Mouse (Mus musculus) c-Kit-positive CD71-positive TER-119-positive erythroid progenitor cells, embryonic 14.5 days (primary cell): ENCODE data around the gene Phf2.
A peak's percentile ranks its signal among the peaks of the same experiment; 100 is the strongest.

Experiments used
- DNase-seq: peaks from one replicate; pipeline ENCODE4 v3.0.0-alpha.2; 2013; ENCODE audit warnings: low spot score

Gene Phf2

DNA sequence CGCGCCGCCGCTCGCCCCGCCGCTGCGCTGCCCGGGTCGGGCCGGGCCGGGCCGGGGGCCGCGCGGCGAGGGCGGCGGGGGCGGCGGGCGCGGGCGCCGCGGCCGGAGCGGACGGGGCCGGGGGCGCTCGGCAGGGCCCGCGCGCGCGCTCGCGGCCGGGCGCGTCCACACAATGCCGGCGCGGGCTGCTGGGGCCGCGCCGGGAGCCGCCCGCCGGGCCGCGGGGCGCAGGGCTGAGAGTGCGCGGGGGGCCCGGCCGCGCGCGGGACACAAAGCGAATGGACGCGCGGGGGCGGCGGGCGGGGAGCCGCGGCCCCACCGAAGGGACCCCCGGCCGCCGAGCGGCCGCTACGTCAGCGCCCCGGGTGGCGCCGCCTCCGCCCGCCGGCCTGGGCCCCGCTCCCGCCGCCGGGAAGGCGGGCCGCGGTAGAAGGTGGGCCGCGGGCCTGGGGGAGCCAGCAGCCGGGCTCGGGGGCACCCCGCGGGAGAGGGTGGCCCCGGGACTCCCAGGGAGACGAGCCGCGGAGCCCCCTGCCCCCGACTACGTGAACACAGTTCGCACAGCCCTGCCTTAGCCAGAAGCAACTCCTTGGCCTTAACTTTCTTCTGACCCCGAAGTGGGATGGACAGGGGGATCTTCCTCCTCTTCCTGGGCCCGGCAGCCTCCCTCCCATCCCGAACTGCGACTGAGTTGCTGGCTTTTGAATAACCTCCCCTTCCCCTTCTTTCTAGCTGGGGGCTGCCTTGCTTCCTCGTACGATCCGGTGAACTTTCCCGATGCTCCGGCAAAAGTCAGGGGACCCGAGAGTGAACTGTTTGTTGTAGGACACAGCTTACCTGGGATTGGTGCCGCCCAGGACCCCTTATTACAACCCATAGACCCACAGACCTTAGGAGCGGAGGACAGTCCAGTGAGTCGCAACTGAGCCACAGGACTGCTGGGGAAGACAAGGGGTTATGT lies at the start of gene Phf2:
Gene Phf2 (minus strand): TSS at position 349 of the 961 bp plus-strand sequence.
- no peak for DNase-seq

DNA sequence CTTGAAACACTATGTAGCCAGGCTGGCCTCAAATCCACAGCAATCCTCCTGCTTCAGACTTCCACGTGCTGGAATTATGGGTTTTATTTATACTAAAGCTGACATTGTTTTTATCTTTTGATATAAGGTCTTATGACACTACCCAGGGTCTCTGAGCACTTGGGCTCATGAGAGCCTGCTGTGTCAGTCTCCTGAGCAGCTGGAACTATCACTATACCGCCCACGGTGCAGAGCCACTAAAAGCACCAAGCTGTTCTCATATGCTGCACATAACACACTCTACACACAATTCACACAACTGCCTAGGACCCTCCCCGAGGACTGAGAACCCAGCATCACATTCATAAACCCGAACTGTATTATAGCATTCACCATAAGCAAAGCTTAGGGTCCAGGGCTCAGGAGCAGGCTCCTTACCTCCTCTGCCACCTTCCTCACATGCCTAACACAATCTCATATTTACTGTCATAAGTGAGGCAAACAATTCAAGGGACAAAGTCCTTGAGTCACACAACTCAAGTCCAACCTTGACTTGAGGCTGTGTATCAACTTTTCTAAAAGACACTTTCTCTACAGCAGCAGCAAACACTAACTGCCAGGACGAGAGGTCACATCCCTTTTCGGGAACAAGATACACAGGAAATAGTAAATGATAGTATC lies 49.0 kb upstream of the Phf2 start:
- no peak for DNase-seq

DNA sequence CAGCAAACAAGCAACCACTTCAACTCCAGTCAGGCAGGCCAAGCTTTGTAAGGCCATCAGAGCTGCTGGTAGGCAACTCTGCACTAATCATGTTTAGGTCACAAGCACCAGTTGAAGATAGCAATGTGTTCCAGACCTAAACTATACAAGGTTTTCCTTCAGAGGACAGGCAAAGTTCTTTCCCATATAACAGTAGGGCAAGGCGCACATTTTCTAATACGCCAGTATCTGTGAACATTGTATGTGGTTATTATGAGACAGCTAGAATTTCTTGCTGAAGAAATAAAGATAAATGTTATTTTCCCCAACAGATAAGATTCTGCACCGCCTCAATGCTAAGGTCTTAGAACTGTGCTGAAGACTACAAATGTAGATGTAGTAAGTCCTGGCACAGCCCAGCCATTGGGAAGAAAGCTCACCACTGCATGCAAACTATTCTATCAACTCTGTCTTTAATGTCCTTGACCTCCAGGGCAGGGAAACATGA lies 46.2 kb upstream of the Phf2 start:
- no peak for DNase-seq

DNA sequence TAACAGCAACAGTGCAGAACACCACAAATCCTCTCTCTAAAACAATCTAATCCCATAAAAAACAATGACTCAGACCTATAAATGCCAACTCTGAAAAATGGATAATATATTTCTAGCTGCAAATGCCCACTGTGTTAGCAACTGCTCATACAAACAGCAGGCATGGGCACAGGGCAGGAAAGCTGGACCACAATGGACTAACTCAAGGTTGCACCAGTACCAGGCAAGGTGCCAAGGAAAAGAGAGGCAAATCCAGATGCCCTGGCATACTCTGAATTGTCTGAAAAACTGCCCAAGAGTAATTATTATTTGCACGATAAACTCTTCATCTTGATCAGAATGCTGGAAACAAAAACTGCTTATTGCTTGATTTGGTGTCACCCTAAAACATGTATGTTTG lies 42.8 kb upstream of the Phf2 start:
- DNase-seq, result no peak

DNA sequence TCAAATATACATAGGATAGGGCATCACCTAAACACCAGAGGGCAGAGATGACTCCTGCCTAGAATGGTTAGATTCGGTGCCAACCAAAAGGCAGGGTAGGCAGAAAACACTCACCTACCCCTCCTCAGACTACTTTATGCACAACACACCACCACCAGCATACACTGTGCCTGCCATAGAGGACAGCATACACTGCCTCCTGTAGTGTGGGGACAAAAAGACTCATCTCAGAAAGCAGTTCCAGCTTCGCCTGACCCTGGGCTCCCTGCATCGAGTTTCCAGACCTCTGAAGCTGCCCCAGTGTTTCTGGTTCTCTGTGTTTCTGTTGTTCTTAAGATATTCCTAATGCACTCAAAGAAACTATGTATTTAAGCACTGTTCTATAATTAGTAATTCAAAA lies 42.2 kb upstream of the Phf2 start:
- DNase-seq, result no peak

DNA sequence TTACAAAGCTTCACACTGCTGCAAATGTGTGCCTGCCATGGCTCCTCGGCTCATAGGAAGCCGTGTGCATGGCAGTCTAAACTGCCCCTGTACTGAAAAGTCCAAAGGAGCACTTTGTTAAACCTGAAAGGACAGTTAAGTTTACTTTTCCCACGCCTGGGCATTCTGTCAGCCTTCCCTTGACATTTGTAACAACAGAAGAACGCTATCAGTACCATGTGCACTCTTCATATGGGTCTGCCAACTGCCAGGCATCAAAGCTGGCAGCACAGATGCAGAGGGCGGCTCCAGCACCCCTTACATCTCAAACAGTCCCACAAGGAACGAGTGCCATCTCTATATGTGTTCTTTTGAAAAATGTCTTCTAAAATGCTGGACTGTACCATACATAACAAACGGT lies 40.5 kb upstream of the Phf2 start:
- no peak for DNase-seq

DNA sequence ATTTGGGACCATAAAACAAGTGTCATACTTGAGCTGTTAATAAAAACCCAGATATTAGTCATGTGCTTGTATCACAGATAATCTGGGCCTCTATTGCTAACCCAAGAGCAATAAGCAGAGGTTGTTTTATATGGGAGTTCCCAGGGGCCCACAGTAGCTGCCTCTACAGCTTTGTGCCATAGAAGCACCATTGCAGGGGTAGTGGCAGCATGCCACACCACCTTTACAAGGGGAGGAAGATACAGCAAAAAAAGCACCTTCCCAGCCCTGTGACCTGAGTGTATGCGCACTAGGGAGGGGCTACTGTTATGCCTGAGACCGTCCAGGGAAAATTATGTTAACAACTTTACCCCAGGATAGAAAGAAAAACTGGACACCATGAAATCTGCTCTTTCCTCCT lies 34.5 kb upstream of the Phf2 start:
- DNase-seq, result no peak

DNA sequence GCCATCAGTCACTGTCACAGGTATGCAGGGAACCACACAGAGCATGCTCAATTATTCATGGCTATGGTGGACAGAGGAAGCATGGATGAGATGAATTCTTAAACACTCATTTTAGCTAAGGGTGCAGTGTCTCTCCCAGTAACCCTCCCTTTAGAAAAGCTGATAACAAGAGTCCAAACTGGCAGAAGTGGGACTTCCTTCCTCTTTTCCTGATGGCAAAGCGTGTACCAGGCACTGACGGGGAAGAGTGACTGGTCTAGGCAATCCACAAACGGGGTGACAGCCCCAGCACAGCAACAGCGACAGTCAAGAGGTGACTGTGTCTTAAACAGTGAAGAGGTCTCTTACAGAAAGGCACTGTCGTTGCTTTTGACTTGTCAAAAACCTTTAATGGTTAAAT lies 24.5 kb upstream of the Phf2 start:
- DNase-seq, result no peak

DNA sequence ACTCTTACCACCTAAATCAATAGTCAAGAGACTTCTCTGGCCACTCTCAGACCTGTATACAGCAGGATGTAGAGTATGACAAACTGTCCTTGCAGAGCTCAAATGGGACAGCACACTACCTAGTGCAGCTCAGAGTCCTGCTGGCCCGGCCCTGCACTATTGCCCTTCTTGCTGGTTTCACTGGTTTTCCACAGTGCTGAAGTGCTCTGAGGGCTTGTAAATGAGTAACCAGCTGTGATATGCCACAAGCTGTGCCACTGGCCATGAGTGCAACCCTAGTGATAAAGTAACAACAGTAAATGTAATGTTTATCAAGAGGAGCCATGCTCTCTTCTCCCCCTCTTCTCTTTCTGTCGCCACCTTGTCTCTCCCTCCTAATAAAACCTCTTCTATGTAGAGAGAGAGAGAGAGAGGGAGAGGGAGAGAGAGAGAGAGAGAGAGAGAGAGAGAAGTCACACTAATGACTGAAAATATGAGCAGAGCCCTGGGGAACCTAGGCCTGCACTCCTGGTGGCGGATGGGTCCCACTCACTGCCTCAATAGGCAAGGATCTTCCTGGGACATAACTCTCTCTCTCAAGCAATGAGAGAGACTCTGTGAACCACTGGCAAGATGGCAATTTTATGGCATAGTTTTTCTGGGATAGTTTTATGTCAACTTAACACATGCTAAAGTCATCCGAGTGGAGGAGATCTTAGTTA lies 19.5 kb upstream of the Phf2 start:
- no peak for DNase-seq

DNA sequence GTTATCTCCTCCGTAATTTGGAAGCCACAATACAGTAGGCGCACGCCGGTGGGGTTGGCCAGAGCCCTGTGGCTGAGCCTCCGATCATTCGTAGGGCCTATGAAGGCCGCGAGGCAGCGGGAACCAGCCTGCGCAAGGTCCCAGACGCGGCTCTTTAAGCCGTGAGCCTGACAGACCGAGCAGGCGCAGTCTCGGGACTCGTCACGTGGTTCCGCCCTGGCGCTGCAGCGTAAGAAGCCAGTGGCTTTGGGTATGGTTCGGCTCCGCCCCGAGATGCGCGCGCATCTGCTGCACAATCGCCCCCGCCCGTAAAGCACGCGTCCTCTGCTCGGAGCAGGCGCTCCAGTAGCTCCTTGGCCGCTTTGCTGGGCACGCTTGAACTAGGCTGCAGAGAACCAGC lies 7.6 kb upstream of the Phf2 start:
- DNase-seq, result peak; percentile 96

DNA sequence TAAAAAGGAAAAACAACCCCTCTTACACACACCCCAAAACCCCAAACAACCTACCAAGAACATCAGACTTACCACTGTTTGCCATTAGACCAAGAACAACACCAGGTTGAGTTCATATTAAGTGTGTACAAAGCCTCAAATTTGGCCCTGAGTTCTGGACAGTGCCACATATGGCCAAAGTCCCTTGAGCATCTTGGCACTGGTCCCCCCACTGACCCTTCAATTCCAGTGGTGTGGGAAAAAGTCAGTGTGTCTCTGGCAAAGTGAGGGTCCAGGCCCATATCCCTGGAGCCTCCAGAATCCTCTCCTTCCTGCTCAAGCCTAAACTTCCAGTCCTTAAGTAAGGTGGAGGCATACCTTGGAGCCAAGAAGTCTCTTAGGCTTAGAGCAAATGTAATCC lies 6.9 kb upstream of the Phf2 start:
- DNase-seq, result no peak

DNA sequence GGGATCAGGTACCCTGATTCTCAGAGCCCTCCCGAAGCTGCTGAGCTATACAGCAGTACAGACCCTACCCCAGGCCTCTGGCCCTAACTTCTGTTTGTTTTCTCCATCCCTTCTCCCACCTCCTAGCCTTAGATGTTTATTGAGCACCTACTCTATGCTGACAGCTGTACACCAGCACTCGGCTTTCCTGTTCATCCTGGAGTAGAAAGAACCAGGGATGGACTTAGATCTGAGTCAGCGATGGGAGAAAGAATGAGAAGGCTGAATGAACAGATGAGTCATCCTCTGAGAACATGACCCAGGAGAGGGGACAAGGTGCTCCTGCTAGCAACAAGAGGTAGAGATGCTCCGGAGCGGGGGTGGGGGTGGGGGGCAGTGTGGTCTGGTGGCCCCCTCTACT lies 1.8 kb upstream of the Phf2 start:
- no peak for DNase-seq

DNA sequence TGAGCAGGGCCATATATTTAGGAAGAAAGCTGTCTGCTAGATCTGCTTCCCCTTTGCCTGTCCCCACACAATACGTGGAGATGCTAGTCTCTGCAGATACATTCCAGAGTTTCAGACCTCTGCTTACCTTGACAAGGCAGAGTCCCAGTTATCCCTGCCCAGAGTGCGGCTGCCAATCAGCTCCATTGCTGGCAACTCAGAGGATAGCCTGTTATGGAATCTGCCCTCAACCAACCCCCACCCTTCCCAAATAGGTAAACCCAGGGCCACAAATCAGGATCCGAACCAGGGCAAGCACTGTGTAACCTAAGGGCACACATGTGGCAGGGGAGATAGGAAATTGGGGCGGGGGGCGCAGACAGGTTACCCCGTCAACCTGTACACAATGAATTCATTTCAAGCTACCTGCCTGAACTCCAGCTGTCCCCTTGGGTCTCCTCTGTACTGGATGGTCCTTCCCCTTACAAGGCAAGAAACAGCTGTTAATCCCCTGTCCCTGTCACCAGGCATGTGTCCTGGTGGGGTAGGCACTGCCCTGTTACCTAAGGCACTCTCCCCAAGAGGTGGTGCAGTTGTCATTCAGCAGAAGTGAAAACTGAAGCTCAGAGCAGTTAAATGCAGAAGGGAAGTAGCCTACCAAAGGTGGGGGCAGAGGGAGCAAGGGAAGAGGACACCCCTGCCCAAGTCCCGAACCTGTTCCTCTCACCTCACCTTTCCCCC lies 1.1 kb upstream of the Phf2 start:
- no peak for DNase-seq

DNA sequence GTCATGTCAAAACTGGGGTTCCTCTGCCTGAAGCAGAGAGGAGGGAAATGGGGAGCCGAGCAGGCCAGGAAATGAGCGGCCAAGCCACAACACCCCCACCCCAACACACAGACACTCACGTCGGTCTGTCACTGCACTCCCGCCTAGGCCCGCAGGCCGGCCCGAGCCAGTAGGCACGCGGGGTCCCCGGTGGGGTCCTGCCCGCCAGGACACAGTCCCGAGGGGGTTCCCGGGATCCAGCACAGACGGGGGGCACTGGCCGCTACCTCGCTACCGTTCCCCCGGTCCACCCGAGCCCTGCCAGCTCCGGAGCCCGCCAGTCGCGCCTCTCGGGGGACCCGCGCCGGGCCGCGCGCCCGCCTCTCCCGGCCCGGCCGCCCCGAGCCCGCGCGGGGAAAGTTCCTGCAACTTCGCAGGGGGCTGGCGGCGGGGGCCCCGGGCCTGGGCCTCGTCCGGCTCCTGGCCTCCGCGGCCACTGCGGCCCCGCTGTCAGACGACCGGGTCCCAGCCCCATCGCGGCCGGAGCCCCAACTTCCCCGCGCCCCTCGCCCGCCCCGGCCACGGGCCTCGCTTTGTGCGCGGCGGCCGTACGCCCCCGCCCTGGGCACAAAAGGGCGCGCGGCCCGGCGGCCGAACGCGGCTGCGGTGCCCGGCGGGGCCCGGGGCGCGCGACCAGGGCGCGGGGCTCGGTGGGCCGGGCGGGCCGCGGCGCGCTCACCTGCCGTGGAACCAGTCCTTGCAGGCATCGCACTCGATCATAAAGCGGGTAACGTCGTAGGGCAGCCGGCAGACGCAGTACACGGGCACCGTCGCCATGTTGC lies 759 bp downstream of the Phf2 start:
- no peak for DNase-seq

DNA sequence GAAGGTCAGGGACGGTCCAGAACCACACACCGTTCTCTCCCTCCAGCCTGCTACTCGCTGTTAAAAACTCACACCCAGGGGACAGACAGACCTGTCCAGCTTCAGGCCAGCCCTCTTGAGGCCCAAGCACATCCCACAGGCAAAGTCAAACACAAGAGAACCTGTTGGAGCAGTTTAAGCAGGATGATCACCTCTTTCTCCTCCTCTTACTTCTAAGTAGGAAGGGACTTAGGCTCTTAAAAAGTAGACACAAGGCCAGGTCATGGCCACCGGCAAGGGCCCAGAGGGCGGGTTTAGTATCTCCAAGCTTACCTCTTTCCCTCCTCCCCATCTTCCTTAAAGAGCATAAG lies 1.3 kb downstream of the Phf2 start:
- DNase-seq, result peak; percentile 49

DNA sequence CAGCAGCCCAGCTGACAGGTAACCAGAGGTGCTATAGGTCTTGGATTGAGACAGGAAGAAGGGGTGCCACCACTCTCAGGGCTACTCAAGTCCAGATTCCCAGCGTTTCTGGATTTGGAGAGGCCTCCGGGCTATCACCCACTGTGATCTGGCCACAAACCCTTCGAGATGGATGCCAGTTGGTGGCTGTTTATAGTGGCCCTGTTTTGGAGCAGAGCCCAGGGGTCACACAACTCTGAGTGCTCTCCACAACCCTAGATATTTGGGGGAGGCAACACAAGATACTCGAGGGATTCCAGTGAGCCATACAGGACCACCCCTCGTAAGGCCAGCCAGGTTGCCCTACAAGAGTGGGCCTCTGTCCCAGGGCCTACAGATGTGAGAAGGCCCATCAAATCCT lies 1.8 kb downstream of the Phf2 start:
- no peak for DNase-seq

DNA sequence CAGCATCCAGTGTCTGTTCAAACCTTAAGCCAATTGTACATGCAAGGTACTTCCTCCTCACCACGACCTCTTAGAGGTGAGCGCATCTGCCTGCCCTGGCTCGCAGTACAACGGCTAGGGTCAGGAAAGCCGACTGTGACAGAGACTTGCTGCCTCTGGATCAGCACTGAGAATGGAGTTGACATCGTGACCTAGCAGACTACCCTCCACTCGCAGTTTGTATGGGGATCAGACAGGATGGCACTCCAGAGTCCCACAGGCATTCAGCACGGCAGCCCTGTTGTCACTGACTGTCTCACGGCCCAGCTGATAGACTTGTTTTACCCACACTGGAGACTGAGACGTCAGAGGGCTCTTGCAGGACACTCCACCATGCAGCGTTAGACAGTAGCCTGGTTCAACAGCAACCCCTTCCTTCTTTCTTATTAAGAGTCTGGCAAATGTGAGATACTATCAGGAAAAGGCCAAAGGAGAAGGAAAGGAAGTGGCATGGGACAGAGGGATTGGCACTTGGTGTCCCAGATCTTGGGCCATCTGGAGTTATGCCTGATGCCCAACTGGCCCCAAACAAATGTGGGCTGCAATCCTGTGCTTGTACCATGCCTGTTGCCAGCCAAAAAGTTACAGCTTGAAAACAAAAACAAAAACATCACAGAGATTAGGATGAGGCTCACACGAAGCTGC lies 6.1 kb downstream of the Phf2 start:
- DNase-seq, result no peak

DNA sequence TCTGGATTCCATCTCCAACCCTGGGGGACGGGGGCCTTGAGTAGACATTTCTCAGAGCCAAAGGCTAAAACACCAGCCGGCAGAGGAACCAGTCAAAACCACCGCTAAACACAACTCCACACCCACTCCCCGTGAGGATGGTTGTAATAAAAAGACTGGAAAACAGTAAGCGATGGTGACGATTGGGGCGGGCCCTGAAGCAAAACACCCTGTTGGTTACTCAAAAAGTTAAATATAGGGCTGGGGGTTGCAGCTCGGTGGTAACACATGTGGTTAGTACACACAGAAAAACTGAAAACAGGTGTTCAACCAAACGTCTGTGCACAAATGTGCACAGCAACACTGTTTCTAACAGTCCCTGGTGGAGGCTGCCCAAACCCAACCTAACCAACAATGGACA lies 7.4 kb downstream of the Phf2 start:
- no peak for DNase-seq

DNA sequence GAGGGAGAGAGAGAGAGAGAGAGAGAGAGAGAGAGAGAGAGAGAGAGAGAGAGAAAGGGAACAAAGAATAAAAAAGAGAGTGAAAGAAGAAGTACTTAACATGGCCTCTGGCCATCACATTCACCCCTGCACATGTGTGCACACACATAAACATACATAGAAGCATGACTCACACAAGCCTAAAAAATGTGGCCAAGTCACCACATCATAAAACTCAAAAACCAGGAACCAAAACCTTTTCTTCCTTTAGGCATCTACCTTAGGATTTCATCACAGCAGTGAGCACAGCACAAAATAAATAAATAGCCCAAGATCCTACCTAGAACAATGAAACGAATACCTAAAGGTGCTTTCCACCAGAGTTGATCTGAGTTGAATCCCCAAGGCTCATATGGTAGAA lies 9.0 kb downstream of the Phf2 start:
- DNase-seq, result no peak

DNA sequence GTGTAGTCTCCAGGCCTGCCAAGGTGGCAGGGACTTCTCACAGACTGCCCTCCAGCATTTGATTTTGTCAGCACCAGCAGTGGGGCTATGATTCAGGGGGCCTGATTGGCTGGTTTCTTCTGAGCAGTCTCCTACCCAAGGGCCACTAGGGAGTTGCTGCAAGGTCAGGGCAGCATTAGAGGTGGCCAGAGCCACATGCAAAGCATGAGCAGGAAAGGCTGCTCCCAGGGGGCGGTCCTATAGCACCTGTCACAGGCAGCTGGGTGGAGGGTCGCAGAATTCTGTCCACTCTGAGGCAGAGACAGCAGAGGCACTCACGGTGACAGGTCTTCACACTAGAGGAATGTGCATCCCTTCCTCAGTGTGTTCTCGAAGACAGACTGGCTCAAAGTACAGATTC lies 12.1 kb downstream of the Phf2 start:
- no peak for DNase-seq

DNA sequence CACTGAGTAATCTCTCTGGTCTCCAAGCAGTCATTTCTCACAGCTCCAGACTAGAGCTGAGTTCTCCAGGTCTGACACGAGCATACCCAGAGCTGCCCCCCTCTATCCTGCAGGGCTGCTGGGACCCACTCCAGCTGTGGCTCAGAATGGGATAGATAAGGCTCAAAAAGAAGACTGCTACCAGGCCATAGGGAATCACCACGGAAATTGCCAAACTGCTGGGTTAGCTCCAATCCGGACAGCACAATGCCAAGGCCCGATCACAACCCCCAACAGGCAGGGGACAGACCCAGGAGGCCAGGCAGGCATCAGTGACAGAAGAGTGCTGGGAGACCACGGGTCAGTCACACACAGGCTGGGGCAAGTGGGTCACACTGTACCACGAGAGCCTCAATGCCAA lies 12.9 kb downstream of the Phf2 start:
- DNase-seq, result no peak
